Mouse (Mus musculus) brown adipose tissue, adult 24 weeks (tissue): ENCODE results near the gene Bcl2a1d. TPM values are rescaled to one million over a fixed set of nuclear protein-coding genes. Genes with fewer than 3 reads are reported as not detected.
"Not testable (repeated sequence)": the region's sequence is repeated elsewhere in the genome, so short reads cannot be mapped to it uniquely, and the experiment has no call there.

Experiments
- H3K27ac ChIP-seq: fragments of 200-500 bp; replicated peaks from 2 replicates; pipeline ENCODE4 v1.5.1; 2012; ENCODE audit warnings: low read depth, mild to moderate bottlenecking, low read length
- H3K4me1 ChIP-seq: fragments of 200-500 bp; 2 replicates; pipeline ENCODE4 v1.6.1; 2012; ENCODE audit warnings: low read length, mixed read lengths; ENCODE audit not compliant: control insufficient read depth, insufficient read depth, insufficient read length
- H3K4me3 ChIP-seq: fragments of 200-500 bp; 2 replicates; pipeline ENCODE4 v1.5.1; 2012; ENCODE audit warnings: low read depth, mild to moderate bottlenecking, low read length, moderate library complexity; ENCODE audit not compliant: insufficient read depth
- polyA plus RNA-seq: library from polyadenylated mRNA; stranded (reverse); fragments of >200 nt; gene quantifications from 2 replicates; pipeline ENCODE4 v1.2.4, GENCODE M21; 2012; ENCODE audit not compliant: missing spikeins, insufficient read depth, insufficient read length

Gene Bcl2a1d
- 2.9 TPM in 1 of 2 replicates, not detected in the other for polyA plus RNA-seq

DNA sequence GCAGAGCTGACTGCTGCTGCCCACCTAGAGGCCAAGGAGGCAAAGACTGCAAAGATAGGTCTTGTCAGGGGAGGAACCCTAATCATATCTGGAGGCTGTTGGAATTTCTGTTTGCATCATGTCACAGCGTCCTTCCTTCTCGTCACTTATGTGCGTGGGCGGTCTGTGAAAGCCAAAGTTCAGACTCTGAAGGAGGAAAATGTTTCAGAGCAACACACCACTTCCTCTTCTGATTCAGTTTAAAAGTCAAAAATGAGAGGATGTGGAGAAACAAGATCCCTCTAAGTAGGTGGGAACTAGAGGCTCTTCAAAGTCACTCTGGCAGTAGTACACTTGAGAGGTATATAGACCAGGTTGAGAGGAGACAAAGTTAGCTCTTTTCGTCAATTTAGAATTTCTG, at the start of gene Bcl2a1d:
Gene Bcl2a1d (minus strand): TSS at position 187 of the 400 bp plus-strand sequence.
- H3K27ac ChIP-seq, H3K4me1 ChIP-seq, H3K4me3 ChIP-seq: not testable (repeated sequence)

- not testable (repeated sequence) for H3K4me3 ChIP-seq, H3K27ac ChIP-seq, H3K4me1 ChIP-seq
Observed at GRCm38 (mm10) chr9:88770239-88770638, 38.5 kb upstream of the Bcl2a1d start.

GRCm38 (mm10) chr9:88769470-88769869, 37.8 kb upstream of the Bcl2a1d start:
- H3K4me3 ChIP-seq, H3K4me1 ChIP-seq, H3K27ac ChIP-seq: not testable (repeated sequence)

DNA sequence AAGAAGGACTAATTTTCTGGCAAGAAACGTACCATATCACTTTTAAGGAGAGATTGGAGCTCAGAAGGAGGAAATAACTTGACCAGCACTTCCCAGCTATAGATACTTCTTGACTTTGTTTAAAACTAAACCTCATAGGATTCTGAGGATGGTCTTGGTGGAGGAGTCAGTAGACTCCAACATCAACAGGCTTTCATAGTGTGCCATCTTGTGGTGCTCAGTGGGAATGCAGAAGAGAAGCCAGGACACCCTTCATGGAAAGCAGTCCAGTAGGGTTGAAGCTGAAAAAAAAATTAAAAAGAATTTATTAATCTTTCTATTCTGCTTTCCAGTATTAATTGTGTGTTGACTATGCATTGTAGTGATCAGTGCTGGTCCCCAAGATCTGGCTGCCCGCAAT, 15.0 kb upstream of the Bcl2a1d start:
- not testable (repeated sequence) for H3K4me3 ChIP-seq, H3K4me1 ChIP-seq, H3K27ac ChIP-seq

GRCm38 (mm10) chr9:88746046-88746445, 14.3 kb upstream of the Bcl2a1d start:
- not testable (repeated sequence) for H3K4me3 ChIP-seq, H3K27ac ChIP-seq, H3K4me1 ChIP-seq

- H3K27ac ChIP-seq, H3K4me1 ChIP-seq, H3K4me3 ChIP-seq: not testable (repeated sequence)
Observed at GRCm38 (mm10) chr9:88735289-88735688, 3.6 kb upstream of the Bcl2a1d start.

DNA sequence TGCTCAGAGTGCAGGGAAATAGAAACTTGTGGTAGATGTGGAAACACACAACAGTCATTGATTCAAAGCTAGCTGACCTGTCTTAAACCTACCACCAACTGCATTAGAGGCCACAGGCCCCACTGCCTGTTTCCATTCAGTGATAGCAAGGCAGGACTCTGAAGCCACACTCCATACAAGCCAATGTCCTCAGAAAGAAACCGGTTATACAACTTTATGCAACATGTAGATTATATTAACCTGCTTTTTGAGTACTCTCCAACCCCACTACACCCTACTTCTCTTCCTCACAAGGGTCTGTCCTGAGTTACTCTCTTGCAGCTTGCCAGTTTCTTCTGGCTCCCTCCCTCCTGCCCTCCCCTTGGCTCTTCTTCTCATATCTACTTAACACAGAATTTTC, 1.5 kb upstream of the Bcl2a1d start:
- H3K4me3 ChIP-seq, H3K27ac ChIP-seq, H3K4me1 ChIP-seq: not testable (repeated sequence)

- H3K4me3 ChIP-seq, H3K27ac ChIP-seq: not testable (repeated sequence)
Observed at GRCm38 (mm10) chr9:88732334-88732733, 620 bp upstream of the Bcl2a1d start.

DNA sequence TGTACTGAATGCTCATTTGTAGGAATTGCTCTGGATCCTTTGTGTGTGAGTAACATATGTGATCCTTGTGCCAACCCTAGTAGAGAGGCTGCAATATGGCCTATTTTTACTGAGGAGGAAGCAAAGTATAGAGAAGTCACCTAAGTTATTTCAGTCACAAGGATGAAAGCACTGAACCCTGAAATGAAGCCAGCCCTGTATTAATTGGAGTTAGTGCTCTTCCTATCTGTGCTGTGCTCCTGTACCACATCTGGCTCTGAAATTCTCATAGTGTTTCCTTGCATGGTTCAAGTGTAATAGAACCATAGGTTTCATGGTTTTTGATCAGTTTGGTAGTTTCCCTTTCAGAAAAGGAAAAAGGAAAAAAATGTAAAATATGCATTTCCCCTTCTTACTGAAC, 3.4 kb downstream of the Bcl2a1d start:
- H3K4me3 ChIP-seq, H3K4me1 ChIP-seq, H3K27ac ChIP-seq: not testable (repeated sequence)

More at GRCm38 (mm10) chr9:88732334-88732733, 620 bp upstream of the Bcl2a1d start:
- not testable (repeated sequence) for H3K4me1 ChIP-seq

GRCm38 (mm10) chr9:88721628-88722027, 10.1 kb downstream of the Bcl2a1d start:
- not testable (repeated sequence) for H3K4me3 ChIP-seq, H3K4me1 ChIP-seq, H3K27ac ChIP-seq

DNA sequence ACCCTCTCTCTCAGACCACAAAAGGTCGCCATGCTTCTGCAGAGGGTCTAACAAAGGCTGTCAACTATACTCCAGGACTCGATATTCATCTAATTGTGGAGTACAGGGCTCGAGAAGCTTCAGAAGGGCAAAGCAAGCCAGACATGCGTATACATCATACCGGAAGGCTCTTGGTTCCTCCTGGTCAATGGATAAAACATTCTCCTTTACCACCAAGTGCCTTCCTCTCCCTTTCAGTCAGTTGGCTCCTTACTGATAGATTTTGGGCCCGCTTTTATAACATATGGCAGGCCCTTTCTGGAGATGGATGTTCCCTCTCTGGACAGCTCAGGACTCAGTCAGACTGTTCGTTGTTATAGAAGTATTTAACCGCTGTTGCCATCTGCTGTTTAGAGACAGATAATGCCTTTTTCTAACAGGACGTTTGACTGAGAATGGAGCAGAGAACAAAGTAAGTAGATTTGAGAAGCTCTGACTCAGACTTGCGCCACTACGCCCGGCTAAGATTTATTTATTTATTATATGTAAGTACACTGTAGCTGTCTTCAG, 11.7 kb downstream of the Bcl2a1d start, which contains the start of gene Mthfsl:
Gene Mthfsl (minus strand): TSS at position 308 of the 549 bp plus-strand sequence.
- peak within 1 kb of the TSS; percentile 89 for H3K27ac ChIP-seq
- H3K4me3 ChIP-seq = peak within 1 kb of the TSS; percentile 62
- H3K4me1 ChIP-seq = not testable (repeated sequence)

GRCm38 (mm10) chr9:88719073-88719921, 12.4 kb downstream of the Bcl2a1d start:
- H3K27ac ChIP-seq = peak overlapping the region; percentile 89
- H3K4me3 ChIP-seq = peak overlapping the region; percentile 62
- H3K4me1 ChIP-seq = not testable (repeated sequence)

- not testable (repeated sequence) for H3K4me3 ChIP-seq, H3K4me1 ChIP-seq
Observed at GRCm38 (mm10) chr9:88718593-88718992, 13.1 kb downstream of the Bcl2a1d start.

GRCm38 (mm10) chr9:88718140-88718539, 13.6 kb downstream of the Bcl2a1d start:
- H3K4me3 ChIP-seq, H3K4me1 ChIP-seq, H3K27ac ChIP-seq: not testable (repeated sequence)

More at GRCm38 (mm10) chr9:88718593-88718992, 13.1 kb downstream of the Bcl2a1d start:
- not testable (repeated sequence) for H3K27ac ChIP-seq

GRCm38 (mm10) chr9:88714515-88714914, 17.2 kb downstream of the Bcl2a1d start:
- H3K27ac ChIP-seq, H3K4me3 ChIP-seq, H3K4me1 ChIP-seq: not testable (repeated sequence)
